In the genomic region with DNA sequence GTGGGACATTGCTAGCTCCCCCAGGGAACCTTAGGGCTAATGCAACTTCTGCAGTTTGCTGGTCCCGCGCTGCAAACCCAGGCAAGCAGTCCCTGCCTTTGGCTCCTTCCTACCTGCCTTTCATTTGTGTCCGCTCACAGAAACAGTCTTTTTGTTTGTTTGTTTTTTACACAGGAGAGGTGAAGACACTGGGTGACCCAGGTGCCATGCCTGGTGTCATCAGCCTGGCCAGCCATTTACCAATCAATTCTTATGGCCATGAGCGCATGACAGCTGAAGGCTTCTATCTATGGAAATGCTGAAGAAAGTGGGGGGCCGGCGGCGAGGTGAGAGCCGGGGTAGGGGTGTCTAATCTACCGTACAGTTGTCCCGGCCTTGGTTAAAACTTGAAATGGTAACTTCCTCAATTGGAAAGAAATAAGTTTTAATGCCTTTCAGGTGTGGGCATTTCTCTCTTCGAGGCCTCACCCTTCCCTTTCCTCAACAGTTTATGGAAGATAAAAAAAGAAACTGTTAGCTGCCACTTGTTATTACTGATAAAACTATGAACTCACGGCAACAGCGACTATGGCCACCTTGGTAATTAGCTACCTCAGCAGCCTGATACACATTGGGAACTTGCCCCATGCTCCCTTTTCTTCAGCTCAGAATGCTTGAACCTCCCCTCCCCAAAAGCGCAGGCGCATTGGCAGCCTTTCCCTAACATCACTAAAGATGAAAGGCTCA, we compare ENCODE assay signal across 1 mouse cellular context.
TF ChIP-seq lines count a peak whose summit lies in the region.

No protein-coding gene starts in this region.

TF ChIP-seq in MEL, 35 proteins besides CTCF, POLR2A, EP300 and RAD21:
- TF ChIP-seq KAT2A (conservative IDR thresholded peaks at IDR 0.05; ENCODE audit: low read depth, low read length) (no peak), MYB (IDR thresholded peaks at IDR 0.05; ENCODE audit: low read depth, low read length) (peak; percentile 96), TAL1 (IDR thresholded peaks at IDR 0.05; ENCODE audit: low read length) (peak; percentile 81), CHD1 (IDR thresholded peaks at IDR 0.05; ENCODE audit: low read depth, low read length) (0 out of 2 replicates have a peak, but pooled peaks have one; percentile 32), POLR2AphosphoS5 (IDR thresholded peaks at IDR 0.05; ENCODE audit: borderline replicate concordance, low read depth, low read length) (no peak), USF1 (IDR thresholded peaks at IDR 0.05; ENCODE audit: low read depth, low read length) (peak; percentile 42; the same call in 1 of the 2 replicates), NELFE (IDR thresholded peaks at IDR 0.05; ENCODE audit: low read depth, low read length) (no peak), GATA1 (IDR thresholded peaks at IDR 0.05; ENCODE audit: low read depth, low read length) (peak; percentile 88), E2F4 (IDR thresholded peaks at IDR 0.05; ENCODE audit: borderline replicate concordance, low read depth, low read length) (no peak), TBP (IDR thresholded peaks at IDR 0.05; ENCODE audit: low read depth, low read length) (peak; percentile 80), HCFC1 (IDR thresholded peaks at IDR 0.05; ENCODE audit: low read depth, low read length) (no peak; the same call in 1 of the 2 replicates), NRF1 (IDR thresholded peaks at IDR 0.05; ENCODE audit: insufficient read depth, low read depth, low read length, poor library complexity, severe bottlenecking) (peak; percentile 71), GABPA (IDR thresholded peaks at IDR 0.05; ENCODE audit: low read depth, low read length) (no peak), TCF12 (IDR thresholded peaks at IDR 0.05; ENCODE audit: low read depth, low read length) (peak; percentile 93), BHLHE40 (IDR thresholded peaks at IDR 0.05; ENCODE audit: borderline replicate concordance, low read depth, low read length) (peak; percentile 63; the same call in 1 of the 2 replicates), SIN3A (IDR thresholded peaks at IDR 0.05; ENCODE audit: low read length) (peak; percentile 91), UBTF (IDR thresholded peaks at IDR 0.05; ENCODE audit: borderline replicate concordance, insufficient read depth, low read depth, low read length) (peak; percentile 87; the same call in 1 of the 2 replicates), ZKSCAN1 (IDR thresholded peaks at IDR 0.05; ENCODE audit: low read depth, low read length) (no peak), MAFK (IDR thresholded peaks at IDR 0.05; ENCODE audit: borderline replicate concordance, low read depth, low read length) (peak; percentile 53; the same call in 1 of the 2 replicates), ETS1 (IDR thresholded peaks at IDR 0.05; ENCODE audit: low read depth, low read length) (peak; percentile 95), MAX (IDR thresholded peaks at IDR 0.05; ENCODE audit: low read length) (no peak), SMC3 (IDR thresholded peaks at IDR 0.05; ENCODE audit: low read depth, low read length) (peak; percentile 17; the same call in 1 of the 2 replicates), MEF2A (IDR thresholded peaks at IDR 0.05; ENCODE audit: extremely low read depth, insufficient replicate concordance, low read depth, low read length, poor library complexity, severe bottlenecking) (0 out of 2 replicates have a peak, but pooled peaks have one; percentile 50), MAZ (IDR thresholded peaks at IDR 0.05; ENCODE audit: low read depth, low read length) (peak; percentile 68; the same call in 1 of the 2 replicates), ZC3H11A (IDR thresholded peaks at IDR 0.05; ENCODE audit: low read depth, low read length) (no peak), JUND (IDR thresholded peaks at IDR 0.05; ENCODE audit: low read depth, low read length) (0 out of 2 replicates have a peak, but pooled peaks have one; percentile 76), ELF1 (IDR thresholded peaks at IDR 0.05; ENCODE audit: low read depth, low read length) (no peak; the same call in 1 of the 2 replicates), CHD2 (IDR thresholded peaks at IDR 0.05; ENCODE audit: low read length) (no peak), MXI1 (IDR thresholded peaks at IDR 0.05; ENCODE audit: low read depth, low read length) (peak; percentile 72; the same call in 1 of the 2 replicates), ZMIZ1 (IDR thresholded peaks at IDR 0.05; ENCODE audit: low read depth, low read length) (peak; percentile 22), ZNF384 (IDR thresholded peaks at IDR 0.05; ENCODE audit: low read depth, low read length) (peak; percentile 67; the same call in 1 of the 2 replicates), RCOR1 (IDR thresholded peaks at IDR 0.05; ENCODE audit: low read depth, low read length) (0 out of 2 replicates have a peak, but pooled peaks have one; percentile 4), MYC (IDR thresholded peaks at IDR 0.05; ENCODE audit: low read depth, low read length) (peak; percentile 81; the same call in 1 of the 2 replicates), POLR2AphosphoS2 (IDR thresholded peaks at IDR 0.05; ENCODE audit: low read length) (peak; percentile 25; the same call in 1 of the 2 replicates), USF2 (IDR thresholded peaks at IDR 0.05; ENCODE audit: borderline replicate concordance in 1 of 2, insufficient read depth in 1 of 2, low read depth in 1 of 2, low read length in 2 of 2) (no peak)
